Mouse (Mus musculus): ENCODE measurements at regions not wholly inside any gene's neighbourhood (a gene's known extent, or its start where the extent isn't known, plus 50 kb on each side); places are given as distances from the start of the nearest gene placed in this dataset.

DNA sequence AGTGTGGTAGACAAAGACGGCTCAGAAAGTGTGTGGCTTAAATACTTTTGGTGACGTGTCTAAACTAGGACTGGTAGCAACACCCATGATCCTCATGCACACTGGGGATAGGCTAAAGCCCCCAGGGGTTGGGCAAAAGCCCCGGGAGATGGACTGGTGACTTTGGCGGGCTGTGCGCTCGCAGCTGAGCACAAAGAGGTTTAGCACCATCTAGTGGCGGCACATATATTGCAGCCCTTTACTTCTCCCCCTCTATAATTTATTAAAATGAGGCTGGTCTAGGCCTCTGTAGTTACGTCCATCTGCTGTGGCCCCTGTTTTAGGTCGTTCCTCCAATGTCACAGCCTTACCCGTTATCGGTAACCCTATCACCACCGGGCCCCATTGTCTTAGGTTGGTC lies 205.3 kb upstream of the Dock11 start:
- peak in 1 of 2 experiments; percentile 2 for DNase-seq (ENCODE audit: low spot score in 2 of 2)

Measured in thymus, postnatal 10 days (tissue).